Mouse (Mus musculus) midbrain, postnatal 0 days (tissue): ENCODE measurements around the gene Nr6a1. TPM values are rescaled to one million over a fixed set of nuclear protein-coding genes. Genes with fewer than 3 reads are reported as not detected.

Experiments used
- ATAC-seq: fragments of 200-750 bp; cut with Nextera tagmentation; 2 replicates; pipeline ENCODE4 v1.8.0; 2017; ENCODE audit warnings: moderate number of reproducible peaks, mild to moderate bottlenecking, moderate TSS enrichment, moderate library complexity; ENCODE audit not compliant: low FRiP score
- DNase-seq: peaks from one replicate; pipeline ENCODE4 v3.0.0-alpha.2; 2015; ENCODE audit warnings: low spot score
- H3K27ac ChIP-seq: fragments of 300-500 bp; sonication (generic); 2 replicates; pipeline ENCODE4 v1.5.1; 2014; ENCODE audit warnings: low read depth, mild to moderate bottlenecking, low read length, mixed read lengths
- H3K27me3 ChIP-seq: fragments of 300-500 bp; sonication (generic); 2 replicates; pipeline ENCODE4 v1.6.1; 2014; ENCODE audit warnings: low read length, control low read depth, mixed read lengths; ENCODE audit not compliant: insufficient read depth
- H3K36me3 ChIP-seq: fragments of 300-500 bp; sonication (generic); 2 replicates; pipeline ENCODE4 v1.6.1; 2014; ENCODE audit warnings: low read length, control low read depth, mixed read lengths; ENCODE audit not compliant: insufficient read depth
- H3K4me1 ChIP-seq: fragments of 300-500 bp; sonication (generic); 2 replicates; pipeline ENCODE4 v1.6.1; 2014; ENCODE audit warnings: mild to moderate bottlenecking, control low read depth, antibody characterized with exemption, low read length, mixed read lengths; ENCODE audit not compliant: insufficient read depth
- H3K4me2 ChIP-seq: fragments of 300-500 bp; sonication (generic); 2 replicates; pipeline ENCODE4 v1.6.1; 2014; ENCODE audit warnings: low read depth, mild to moderate bottlenecking, low read length, mixed read lengths; ENCODE audit not compliant: poor library complexity, severe bottlenecking
- H3K4me3 ChIP-seq: fragments of 300-500 bp; sonication (generic); 2 replicates; pipeline ENCODE4 v1.5.1; 2014; ENCODE audit warnings: low read depth, mild to moderate bottlenecking, low read length, moderate library complexity
- H3K9ac ChIP-seq: fragments of 300-500 bp; sonication (generic); replicated peaks from 2 replicates; pipeline ENCODE4 v1.6.1; 2014; ENCODE audit warnings: mild to moderate bottlenecking, low read length, moderate library complexity, mixed read lengths; ENCODE audit not compliant: poor library complexity, severe bottlenecking
- H3K9me3 ChIP-seq: fragments of 300-500 bp; sonication (generic); 2 replicates; pipeline ENCODE4 v1.6.1; 2016; ENCODE audit warnings: low read length, control low read depth
- CTCF ChIP-seq: IDR thresholded peaks from 2 replicates; pipeline ENCODE4 v1.5.1; 2016; ENCODE audit warnings: antibody characterized with exemption, mild to moderate bottlenecking
- WGBS: fragments of 180-500 bp; shearing (Covaris S2); extraction: QIAGEN DNeasy Blood & Tissue Kit; methylation state at CpG from one replicate; pipeline ENCODE4 v1.1.7; 2014; 5-methylcytosine and 5-hydroxymethylcytosine counted together
- polyA plus RNA-seq: library from polyadenylated mRNA; unstranded; fragments of >200 nt; fragmentation: Nextera tagmentation; extraction: Ambion mirVana; gene quantifications from 2 replicates; pipeline ENCODE4 v1.2.1, GENCODE M21; 2015
- total RNA-seq: library from RNA; depleted of rRNA; stranded (reverse); fragments of >200 nt; gene quantifications from 2 replicates; pipeline ENCODE4 v1.2.3, GENCODE M21; 2014

Gene Nr6a1
- total and polyA plus RNA-seq, 2 experiments from 2014 or later: 0.93 to 4.9 TPM

GRCm38 (mm10) chr2:38941898-38942297, 14.4 kb upstream of the Nr6a1 start:
- Histone ChIP-seq H3K36me3 (no peaks in the 10 kb centered on the region), H3K9ac (no peak overlapping the region), H3K9me3 (no peaks in the 10 kb centered on the region), H3K27ac (no peak overlapping the region), H3K27me3 (no peaks in the 10 kb centered on the region), H3K4me3 (no peak overlapping the region), H3K4me1 (no peaks in the 10 kb centered on the region), H3K4me2 (no peak overlapping the region)
- no peak for ATAC-seq
- 82% methylated on average over 2 of the region's 2 CpGs for WGBS
- TF ChIP-seq CTCF: no peak
- DNase-seq: no peak

- Histone ChIP-seq H3K27ac (no peak overlapping the region), H3K4me3 (no peak overlapping the region), H3K4me2 (no peak overlapping the region), H3K27me3 (no peaks in the 10 kb centered on the region), H3K36me3 (no peaks in the 10 kb centered on the region), H3K9ac (no peak overlapping the region), H3K9me3 (no peaks in the 10 kb centered on the region), H3K4me1 (no peaks in the 10 kb centered on the region)
- WGBS: 83% methylated on average over 14 of the region's 14 CpGs
- no peak for TF ChIP-seq CTCF
- DNase-seq: no peak
- ATAC-seq: no peak
Observed at GRCm38 (mm10) chr2:38941426-38941825, 13.9 kb upstream of the Nr6a1 start.

DNA sequence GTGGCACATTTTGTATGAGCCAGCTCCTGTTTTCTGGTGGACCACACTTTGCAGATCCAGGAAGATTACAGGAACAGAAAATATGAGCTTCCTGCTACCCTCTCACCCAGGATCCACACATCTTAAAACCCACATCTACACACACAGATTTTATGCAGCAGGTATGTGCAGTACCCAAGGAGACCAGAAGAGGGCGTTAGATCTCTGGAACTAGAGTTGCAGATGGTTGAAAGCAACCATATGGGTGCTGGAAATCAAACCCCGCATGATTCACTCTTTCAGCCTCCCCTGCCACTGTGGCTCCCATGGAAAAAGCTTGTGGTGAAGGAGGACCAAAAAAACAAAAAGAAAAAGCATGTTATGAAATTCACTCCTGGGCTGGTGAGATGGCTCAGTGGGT, 11.6 kb upstream of the Nr6a1 start:
- no peaks in the 10 kb centered on the region for H3K27me3 ChIP-seq
- no peaks in the 10 kb centered on the region for H3K4me1 ChIP-seq
- H3K36me3 ChIP-seq: no peaks in the 10 kb centered on the region
- TF ChIP-seq CTCF: peak; percentile 35; the same call in 1 of the 2 replicates
- no peak overlapping the region for H3K9ac ChIP-seq
- no peak overlapping the region for H3K27ac ChIP-seq
- DNase-seq (no peak), ATAC-seq (no peak)
- no peak overlapping the region for H3K4me2 ChIP-seq
- 87% methylated on average over 2 of the region's 2 CpGs for WGBS
- no peak overlapping the region for H3K4me3 ChIP-seq
- no peaks in the 10 kb centered on the region for H3K9me3 ChIP-seq

GRCm38 (mm10) chr2:38938007-38938406, 10.5 kb upstream of the Nr6a1 start:
- Histone ChIP-seq H3K36me3 (no peaks in the 10 kb centered on the region), H3K27me3 (no peaks in the 10 kb centered on the region), H3K4me2 (no peak overlapping the region), H3K27ac (no peak overlapping the region), H3K4me3 (no peak overlapping the region), H3K9me3 (no peaks in the 10 kb centered on the region), H3K9ac (no peak overlapping the region), H3K4me1 (no peaks in the 10 kb centered on the region)
- DNase-seq (no peak), ATAC-seq (no peak)
- no peak for TF ChIP-seq CTCF
- WGBS: 91% methylated on average over 1 of the region's 1 CpGs

GRCm38 (mm10) chr2:38937396-38937795, 9.9 kb upstream of the Nr6a1 start:
- Histone ChIP-seq H3K27ac (no peak overlapping the region), H3K36me3 (no peaks in the 10 kb centered on the region), H3K4me3 (no peak overlapping the region), H3K4me1 (no peaks in the 10 kb centered on the region), H3K9ac (no peak overlapping the region), H3K9me3 (no peaks in the 10 kb centered on the region), H3K27me3 (no peaks in the 10 kb centered on the region), H3K4me2 (no peak overlapping the region)
- no peak for TF ChIP-seq CTCF
- no peak for ATAC-seq
- 72% methylated on average over 3 of the region's 3 CpGs for WGBS
- no peak for DNase-seq

DNA sequence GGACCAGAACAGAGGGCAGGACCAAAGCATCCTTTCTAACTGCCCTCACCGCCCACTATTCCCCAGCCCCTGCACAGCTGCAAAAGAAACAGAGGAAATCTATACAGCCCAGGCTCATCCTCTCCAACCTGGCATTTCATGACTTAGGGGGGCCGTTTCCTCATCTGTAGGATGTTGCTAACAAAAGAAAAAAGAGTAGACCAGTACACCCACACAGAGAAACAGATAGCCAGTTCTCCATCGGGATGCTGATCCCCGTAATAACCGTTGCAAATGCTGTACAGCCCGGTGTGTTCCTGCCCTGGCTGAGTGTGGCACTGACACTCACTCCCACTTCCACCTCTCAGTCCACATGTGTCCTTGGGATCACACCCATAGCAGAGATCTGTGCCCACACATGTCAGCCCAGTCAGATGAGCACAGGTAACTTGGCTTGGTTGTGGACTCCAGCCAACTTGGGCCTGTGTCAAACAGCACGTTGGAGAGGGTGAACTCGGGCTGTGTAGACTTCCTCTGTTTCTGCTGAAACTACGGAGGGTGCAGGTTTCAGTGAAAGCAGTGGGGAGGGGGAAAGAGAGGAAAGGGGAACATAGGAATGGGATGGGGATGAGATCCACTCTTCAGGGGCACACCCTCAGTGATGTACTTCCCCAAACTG, 9.4 kb upstream of the Nr6a1 start:
- Histone ChIP-seq H3K4me3 (no peak overlapping the region), H3K27me3 (0 out of 2 replicates have a peak, but pooled peaks cover 1% of the 10 kb centered on the region), H3K4me1 (no peaks in the 10 kb centered on the region), H3K4me2 (no peak overlapping the region), H3K27ac (no peak overlapping the region), H3K9me3 (no peaks in the 10 kb centered on the region), H3K9ac (no peak overlapping the region), H3K36me3 (no peaks in the 10 kb centered on the region)
- 73% methylated on average over 9 of the region's 9 CpGs for WGBS
- DNase-seq: no peak
- ATAC-seq: no peak
- TF ChIP-seq CTCF: no peak
